Mouse (Mus musculus): Measurements from ENCODE around the gene Irf6.

GRCm38 (mm10) chr1:193200640-193201382, 47.9 kb downstream of the Irf6 start:
- TF ChIP-seq TAL1 (IDR thresholded peaks at IDR 0.05; ENCODE audit: low read length) (no peak), GATA1 (IDR thresholded peaks at IDR 0.05; ENCODE audit: low read length) (no peak)
